Mouse (Mus musculus) erythroblast, adult 5-6 weeks (primary cell): ENCODE measurements around the gene Txn2. TPM values are rescaled to one million over a fixed set of nuclear protein-coding genes. Genes with fewer than 3 reads are reported as not detected.
"Not testable (repeated sequence)": the region's sequence is repeated elsewhere in the genome, so short reads cannot be mapped to it uniquely, and the experiment has no call there.

ENCODE experiments used
- ATAC-seq: replicated peaks from 2 replicates; pipeline ENCODE4 v1.8.0; 2016; ENCODE audit warnings: moderate number of reproducible peaks, mild to moderate bottlenecking, moderate TSS enrichment, inconsistent platforms; ENCODE audit not compliant: poor library complexity, low FRiP score, severe bottlenecking
- total RNA-seq, 2 experiments: library from RNA; stranded (forward) in 1 of 2; stranded (reverse) in 1 of 2; fragments of 150-400 nt in 1 of 2; fragments of 200-764, 138-1000 nt in 1 of 2; gene quantifications; 2 replicates each; pipeline versions ENCODE4 v1.2.3 to v1.2.4; 2015 to 2017; ENCODE audit warnings: low replicate concordance in 2 of 2

Txn2 gene
- total RNA-seq, 2 experiments from 2014 or later: 16.9 to 67.4 TPM

DNA sequence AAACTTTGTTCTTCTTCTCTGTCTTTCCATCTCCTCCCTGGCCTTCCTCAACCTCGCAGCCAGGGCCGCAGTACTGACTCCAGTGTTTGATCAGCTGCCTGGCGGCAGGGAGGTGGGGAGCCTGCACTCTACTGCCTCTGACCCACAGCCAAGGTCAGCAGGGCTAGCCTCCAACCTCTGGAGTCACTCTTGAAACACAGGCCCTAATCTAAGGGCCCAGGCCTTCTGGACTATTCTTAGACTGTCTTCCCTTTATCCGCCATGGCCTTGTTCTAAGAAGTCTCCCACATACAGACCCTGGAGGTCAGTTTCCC, 45.2 kb downstream of the Txn2 start:
- ATAC-seq: no peak

DNA sequence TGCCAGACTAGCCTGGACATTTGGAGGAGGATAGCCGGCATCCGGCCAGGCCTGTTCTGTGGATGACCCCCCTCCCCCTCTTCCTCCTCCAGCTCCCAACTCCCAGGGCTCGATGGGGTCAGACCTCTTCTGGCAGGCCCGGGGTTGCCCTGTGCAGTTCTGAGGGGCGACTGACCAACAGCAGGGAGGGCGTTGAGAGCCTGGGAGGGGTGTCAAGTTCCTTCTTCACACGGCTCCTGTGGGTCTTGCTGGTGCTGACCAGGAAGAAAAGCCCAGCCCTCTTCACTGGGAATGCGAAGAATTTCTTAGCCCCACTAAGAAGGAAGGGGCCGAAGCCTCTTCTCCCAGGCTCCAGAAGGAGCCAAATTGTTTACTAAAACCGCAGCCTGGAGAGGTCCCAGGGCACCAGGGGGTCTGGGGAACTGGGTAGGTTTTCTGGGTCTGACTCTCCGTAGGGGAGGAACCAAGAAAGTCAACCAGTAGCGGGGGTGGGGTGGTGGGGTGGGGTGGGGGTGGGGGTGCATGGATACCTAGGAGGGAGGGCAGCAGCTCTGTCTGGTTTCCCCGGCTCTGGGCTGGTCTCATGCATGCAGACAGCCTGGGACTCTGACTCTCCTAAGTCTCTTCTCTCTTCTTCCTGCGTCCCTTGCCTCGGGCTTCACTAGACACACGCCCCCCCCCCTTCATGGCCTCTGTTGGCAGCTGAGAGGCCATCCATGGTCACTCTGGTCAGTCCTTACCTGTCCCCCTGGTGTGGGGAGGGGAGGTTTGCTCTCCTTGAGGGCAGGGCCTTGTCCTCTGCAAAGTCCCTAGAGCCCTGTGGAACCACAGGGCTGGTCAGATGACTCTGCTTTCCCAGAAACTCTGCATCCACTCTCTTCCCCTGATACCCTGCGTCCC, 45.8 kb downstream of the Txn2 start:
- no peak for ATAC-seq

DNA sequence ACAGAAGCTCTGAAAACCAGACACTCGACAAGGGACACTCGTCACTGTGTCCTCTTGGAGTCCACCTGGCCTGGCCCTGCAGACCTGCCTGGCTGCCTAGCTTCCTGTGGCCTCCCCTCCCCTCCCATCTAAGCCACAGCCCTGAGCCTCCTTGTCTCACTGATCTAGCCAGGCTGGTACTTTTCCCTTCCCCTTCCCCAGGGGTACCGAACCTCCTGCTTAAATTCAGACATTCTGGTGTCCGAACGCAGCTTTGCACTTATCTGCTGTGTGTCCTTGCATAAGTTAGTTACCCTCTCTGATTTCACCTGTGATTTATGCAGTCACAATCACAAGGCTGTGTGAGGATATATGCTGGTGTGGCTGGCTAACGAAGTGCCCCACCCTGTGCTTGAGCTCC, 46.5 kb downstream of the Txn2 start:
- no peak for ATAC-seq

DNA sequence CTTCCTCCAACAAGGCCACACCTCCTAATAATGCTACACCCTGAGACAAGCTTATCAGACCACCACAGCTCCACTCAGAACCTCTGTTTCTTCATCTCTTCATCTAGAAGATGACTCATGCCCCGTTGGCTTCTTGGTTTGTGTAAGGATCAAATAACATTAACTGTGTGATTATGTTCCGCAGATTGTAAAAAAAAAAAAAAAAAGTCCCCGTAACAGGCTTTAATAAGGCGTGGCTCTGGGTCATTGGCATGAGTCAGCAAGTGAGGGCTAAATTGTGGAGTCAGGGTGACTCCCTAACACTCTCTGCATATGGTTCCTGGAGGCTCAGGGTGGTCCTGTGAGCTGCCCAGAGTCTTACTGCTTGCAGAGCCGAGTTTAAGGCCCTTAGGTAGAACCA, 47.1 kb downstream of the Txn2 start:
- ATAC-seq: peak; percentile 58; the same call in 1 of the 2 replicates

DNA sequence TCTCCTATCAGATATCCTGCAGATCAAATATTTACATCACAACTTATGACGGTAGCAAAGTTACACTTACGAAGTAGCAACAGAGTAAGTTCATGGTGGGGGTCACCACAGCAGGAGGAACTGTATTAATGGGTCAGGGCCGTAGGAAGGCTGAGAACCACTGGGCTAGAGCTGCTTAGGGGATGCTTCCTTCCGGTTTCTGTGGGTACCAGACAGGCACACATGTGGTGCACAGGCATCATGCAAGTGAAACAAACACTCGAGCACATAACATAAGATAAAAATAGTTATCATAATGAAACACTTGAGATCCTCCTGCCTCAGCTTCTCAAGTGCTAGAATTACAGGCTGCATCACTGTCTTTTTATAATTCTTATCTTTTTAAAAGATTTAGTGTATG, 48.1 kb downstream of the Txn2 start:
- ATAC-seq: no peak

DNA sequence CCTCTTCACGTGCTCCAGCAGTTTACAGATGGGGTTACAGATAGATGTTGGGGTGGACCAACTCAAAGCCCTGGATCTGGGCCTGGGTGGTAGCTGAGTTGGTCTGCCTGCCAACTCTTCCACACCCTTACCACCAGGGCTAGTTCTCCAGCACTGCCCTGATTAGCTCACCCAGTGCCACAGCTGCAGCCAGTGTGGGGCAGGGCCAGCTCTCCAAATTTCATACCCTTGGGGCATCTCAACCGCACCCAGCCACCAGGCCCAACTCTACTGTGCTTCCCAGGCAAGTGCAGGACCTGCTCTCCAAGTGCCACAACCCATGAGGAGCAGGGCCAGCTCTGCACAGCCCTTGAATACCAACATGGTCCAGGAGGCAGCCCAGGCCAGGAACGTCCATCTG, 49.0 kb downstream of the Txn2 start:
- ATAC-seq: no peak

DNA sequence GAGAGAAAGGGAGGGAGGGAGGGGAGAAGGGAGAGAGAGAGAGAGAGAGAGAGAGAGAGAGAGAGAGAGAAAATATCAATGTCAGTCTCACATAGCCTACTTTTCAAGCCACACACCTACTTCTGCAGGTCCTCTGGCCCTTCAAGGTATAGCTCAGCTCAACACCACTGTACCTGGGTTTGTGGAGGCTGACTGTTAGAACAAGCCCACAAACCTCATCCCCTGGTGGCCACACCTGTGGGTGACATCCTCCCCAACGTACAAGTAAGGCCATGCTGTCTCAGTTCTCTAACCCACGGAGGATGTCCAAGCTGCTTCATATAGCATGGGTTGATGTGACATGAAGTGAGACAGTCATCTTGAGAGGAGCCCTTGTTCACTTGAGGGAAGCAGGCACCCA, 51.6 kb downstream of the Txn2 start:
- ATAC-seq: no peak

DNA sequence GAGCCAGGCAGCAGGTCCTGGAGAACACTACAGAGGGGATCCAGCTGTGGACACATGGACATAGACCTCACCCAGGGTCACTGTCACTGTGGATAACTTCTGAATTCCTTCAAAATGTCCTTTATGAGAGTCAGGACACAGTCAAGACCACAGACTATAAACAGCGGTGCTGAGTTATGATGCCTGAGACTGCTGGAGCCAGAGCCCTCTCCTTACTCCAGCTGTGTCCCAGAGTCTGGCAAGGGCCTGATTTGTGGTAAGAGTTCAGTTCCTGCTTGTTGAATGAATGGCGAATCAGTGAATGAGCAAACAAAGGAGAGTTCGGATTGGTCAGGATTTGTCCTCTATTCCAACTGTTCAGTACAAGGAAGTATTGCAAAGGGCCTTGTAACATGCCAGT, 52.1 kb downstream of the Txn2 start:
- no peak for ATAC-seq

DNA sequence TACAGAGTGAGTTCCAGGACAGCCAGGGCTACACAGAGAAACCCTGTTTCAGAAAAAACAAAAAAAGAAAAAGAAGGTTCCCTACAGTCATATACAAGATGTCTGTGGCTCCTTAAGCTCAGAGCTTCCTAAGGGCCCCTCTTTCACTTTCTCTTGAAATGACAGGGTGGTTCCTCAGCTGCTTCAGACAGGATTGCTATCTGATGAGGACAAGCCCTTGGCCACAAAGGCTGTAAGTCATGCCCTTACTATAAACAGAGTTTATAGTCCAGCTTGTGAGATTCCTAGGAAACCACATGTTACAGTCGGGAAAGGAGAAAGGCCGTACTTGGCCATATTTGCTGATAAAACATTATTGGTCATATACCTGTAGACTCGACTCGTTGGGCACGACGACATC, 52.9 kb downstream of the Txn2 start:
- no peak for ATAC-seq

DNA sequence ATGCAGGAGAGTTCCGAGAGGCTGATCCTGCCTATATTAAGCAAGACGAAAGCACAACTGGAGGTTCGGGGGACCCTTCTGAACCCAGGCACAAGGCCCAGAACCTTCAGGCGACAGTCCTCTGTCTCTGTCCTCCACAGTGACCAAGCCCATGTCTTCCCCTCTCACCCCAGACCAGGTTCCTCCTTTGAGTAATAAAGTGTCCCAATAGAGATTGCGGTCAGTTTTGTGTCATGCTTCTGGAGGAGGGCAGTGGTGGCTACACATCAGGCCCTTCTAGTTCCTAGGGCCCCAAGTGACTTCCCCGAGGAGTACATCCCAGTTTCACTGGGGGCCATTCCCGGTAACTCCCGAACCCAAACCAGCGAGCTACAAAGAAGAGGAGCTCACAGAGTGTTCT, 54.0 kb downstream of the Txn2 start:
- no peak for ATAC-seq

DNA sequence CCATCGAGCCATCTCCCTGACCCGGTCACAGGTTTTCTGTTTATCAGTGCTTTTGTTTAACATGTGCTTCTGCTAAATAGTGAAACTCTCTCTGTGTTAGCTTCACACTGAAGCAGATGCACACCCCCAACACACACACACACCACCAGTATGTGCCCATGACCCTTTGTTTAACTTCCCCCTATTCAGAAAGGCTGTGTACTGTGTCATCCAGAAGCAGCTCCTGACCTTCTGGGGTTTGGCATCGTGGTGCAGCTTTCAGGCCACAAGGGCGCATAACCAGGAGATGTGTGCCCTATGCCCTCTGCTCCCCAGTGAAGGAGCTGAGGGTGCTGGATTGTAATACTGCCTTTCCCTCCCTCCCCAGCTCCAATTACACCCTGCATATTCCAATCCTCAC, 54.5 kb downstream of the Txn2 start:
- ATAC-seq: no peak

DNA sequence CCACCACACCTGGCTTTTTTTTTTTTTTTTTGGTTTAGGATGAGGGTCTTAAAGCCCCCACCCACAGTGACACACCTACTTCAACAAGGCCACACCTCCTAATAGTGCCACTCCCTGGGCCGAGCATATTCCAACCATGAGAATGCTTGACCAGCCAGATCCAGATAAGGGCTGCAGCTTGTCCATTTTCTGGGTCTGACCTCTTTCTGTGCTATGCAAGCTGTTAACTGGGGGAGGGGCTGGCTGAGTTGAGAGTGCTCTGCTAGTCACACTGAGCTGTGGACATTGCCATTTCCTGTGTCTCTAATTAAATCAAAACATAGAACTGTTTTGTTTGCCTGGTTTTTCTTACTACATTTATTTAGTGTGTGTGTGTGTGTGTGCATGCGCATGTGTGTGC, 55.2 kb downstream of the Txn2 start:
- no peak for ATAC-seq

DNA sequence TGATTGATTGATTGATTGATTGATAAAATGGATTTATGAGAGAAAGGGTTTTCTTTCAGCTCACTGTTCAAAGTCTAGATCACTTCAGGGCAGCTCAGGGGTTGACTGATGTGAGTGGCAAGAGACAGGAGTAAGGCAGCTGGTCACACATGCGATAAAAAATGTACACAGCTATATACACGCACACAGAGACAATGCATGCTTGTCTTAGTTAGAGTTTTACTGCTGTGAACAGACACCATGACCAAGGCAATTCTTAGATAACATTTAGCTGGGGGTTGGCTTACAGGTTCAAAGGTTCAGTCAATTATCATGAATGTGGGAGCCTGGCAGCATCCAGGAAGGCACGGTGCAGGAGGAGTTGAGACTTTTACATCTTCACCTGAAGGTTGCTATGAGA, 55.8 kb downstream of the Txn2 start:
- ATAC-seq: no peak

DNA sequence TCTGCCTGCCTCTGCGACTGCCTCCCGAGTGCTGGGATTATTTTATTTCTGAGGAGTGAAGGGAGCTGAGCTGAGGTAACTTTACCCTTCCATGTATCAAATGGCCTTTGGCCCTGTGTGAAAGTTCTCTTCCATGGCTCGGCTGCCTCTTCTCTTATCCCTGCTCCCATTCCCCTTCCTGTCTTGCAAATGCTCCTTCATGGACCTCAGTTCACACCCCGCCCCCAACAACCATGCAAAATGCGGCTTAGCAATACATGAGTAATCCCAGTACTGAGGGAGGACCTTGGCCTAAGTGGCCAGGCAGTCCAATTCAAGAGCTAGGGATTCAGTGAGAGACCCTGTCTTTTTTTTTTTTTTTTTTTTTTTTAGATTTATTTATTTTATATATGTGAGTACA, 60.5 kb downstream of the Txn2 start:
- ATAC-seq: no peak

DNA sequence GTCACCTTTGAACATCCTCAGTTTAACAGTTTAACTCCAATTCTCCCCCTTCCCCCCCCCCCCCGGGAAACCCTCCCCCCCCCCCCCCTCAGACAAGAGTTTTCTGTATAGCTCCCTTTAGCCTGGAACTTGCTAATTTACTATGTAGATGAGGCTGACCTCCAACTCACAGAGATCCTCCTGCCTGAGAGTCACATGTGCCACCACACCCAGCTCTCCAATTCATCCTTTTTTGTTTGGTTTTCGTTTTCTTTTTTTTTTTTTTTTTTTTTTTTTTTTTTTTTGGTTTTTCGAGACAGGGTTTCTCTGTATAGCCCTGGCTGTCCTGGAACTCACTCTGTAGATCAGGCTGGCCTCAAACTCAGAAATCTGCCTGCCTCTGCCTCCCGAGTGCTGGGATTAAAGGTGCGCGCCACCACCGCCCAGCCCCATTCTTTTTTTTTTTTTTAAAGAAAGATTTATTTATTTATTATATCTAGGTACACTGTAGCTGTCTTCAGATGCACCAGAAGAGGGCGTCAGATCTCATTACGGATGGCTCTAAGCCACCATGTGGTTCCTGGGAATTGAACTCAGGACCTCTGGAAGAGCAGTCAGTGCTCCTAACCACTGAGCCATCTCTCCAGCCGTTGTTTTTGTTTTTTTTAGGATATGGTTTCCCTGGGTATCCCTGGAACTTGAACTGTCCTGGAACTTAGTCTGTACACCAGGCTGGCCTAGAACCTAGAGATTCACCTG, 61.4 kb downstream of the Txn2 start:
- ATAC-seq: not testable (repeated sequence)

DNA sequence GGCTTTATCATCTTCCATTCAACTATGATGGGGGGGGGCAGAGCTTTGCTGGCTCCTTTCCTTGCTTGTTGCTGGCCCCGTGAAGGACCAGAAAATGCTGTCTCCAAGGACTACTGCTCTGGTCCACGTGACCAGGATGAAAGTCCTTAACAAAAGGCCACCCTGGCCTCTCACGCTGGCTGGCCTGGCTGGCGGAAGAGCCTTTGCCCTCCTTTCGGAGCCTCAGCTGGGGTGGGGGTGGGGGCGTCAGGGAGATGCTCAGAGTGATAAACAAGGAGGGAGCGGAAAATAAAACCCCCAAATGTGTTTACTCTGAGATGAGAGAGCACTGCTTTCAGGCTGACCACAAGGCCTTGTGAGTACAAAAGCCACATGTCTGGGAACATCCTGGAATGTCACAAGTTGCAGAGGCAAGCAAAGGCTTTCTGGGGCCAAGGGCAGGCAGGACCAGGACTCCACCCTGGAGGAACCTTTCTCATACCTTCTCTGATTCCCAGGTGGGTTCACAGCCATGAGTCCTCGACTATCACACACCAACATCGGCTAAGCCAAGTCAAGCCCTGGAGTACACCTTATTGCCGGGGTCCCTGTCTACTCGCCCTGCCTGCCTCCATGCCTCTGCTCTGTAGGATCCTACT, 62.1 kb downstream of the Txn2 start:
- no peak for ATAC-seq

Other genes with a start within 250 kb of the Txn2 start
- 1.0 TPM in 1 of 2 replicates, not detected in the other for gene Apol7e, start 230.1 kb downstream of the Txn2 start, total RNA-seq (2015; ENCODE audit: low replicate concordance)
- 0.09 TPM in 1 of 2 replicates, not detected in the other for gene Apol7e, start 230.1 kb downstream of the Txn2 start, total RNA-seq (2017; ENCODE audit: low replicate concordance)
- not detected in 2 replicates for gene Apol9b, start 200.0 kb downstream of the Txn2 start, total RNA-seq (2015; ENCODE audit: low replicate concordance)
- gene Apol9b, start 200.0 kb downstream of the Txn2 start, total RNA-seq (2017; ENCODE audit: low replicate concordance): not detected in 2 replicates
- gene Apol8, start 172.0 kb downstream of the Txn2 start, total RNA-seq (2015; ENCODE audit: low replicate concordance): 44.6 and 58.5 TPM in 2 replicates
- gene Apol8, start 172.0 kb downstream of the Txn2 start, total RNA-seq (2017; ENCODE audit: low replicate concordance): 77.3 and 107 TPM in 2 replicates
- gene Myh9, start 86.8 kb downstream of the Txn2 start, total RNA-seq (2015; ENCODE audit: low replicate concordance): 105 and 110 TPM in 2 replicates
- gene Myh9, start 86.8 kb downstream of the Txn2 start, total RNA-seq (2017; ENCODE audit: low replicate concordance): 158 and 246 TPM in 2 replicates
- gene Foxred2, start 27.7 kb upstream of the Txn2 start, total RNA-seq (2015; ENCODE audit: low replicate concordance): 2.1 and 5.9 TPM in 2 replicates
- gene Foxred2, start 27.7 kb upstream of the Txn2 start, total RNA-seq (2017; ENCODE audit: low replicate concordance): 2.5 and 4.7 TPM in 2 replicates
- 41.5 and 85.3 TPM in 2 replicates for gene Eif3d, start 41.8 kb upstream of the Txn2 start, total RNA-seq (2015; ENCODE audit: low replicate concordance)
- gene Eif3d, start 41.8 kb upstream of the Txn2 start, total RNA-seq (2017; ENCODE audit: low replicate concordance): 47.5 and 50.3 TPM in 2 replicates
- gene Cacng2, start 191.0 kb upstream of the Txn2 start, total RNA-seq (2015; ENCODE audit: low replicate concordance): not detected in 2 replicates
- not detected in 2 replicates for gene Cacng2, start 191.0 kb upstream of the Txn2 start, total RNA-seq (2017; ENCODE audit: low replicate concordance)
- gene Ift27, start 245.1 kb upstream of the Txn2 start, total RNA-seq (2015; ENCODE audit: low replicate concordance): 15.7 and 24.4 TPM in 2 replicates
- gene Ift27, start 245.1 kb upstream of the Txn2 start, total RNA-seq (2017; ENCODE audit: low replicate concordance): 2.0 and 4.6 TPM in 2 replicates